Mouse (Mus musculus) hindbrain, embryonic 13.5 days (tissue): ENCODE results near the gene Tfap2e. TPM values are rescaled to one million over a fixed set of nuclear protein-coding genes. Genes with fewer than 3 reads are reported as not detected.

ENCODE experiments used
- ATAC-seq: fragments of 200-750 bp; cut with Nextera tagmentation; 2 replicates; pipeline ENCODE4 v1.8.0; 2017; ENCODE audit warnings: moderate TSS enrichment; ENCODE audit not compliant: low FRiP score
- H3K27ac ChIP-seq: fragments of 300-500 bp; sonication (generic); 2 replicates; pipeline ENCODE4 v1.5.1; 2015; ENCODE audit warnings: inconsistent platforms, mild to moderate bottlenecking, moderate library complexity
- H3K27me3 ChIP-seq: fragments of 300-500 bp; sonication (generic); 2 replicates; pipeline ENCODE4 v1.6.1; 2015; ENCODE audit warnings: mild to moderate bottlenecking, inconsistent platforms
- H3K36me3 ChIP-seq: fragments of 300-500 bp; sonication (generic); 2 replicates; pipeline ENCODE4 v1.6.1; 2015; ENCODE audit warnings: mild to moderate bottlenecking, inconsistent platforms
- H3K4me1 ChIP-seq: fragments of 300-500 bp; sonication (generic); replicated peaks from 2 replicates; pipeline ENCODE4 v1.6.1; 2015; ENCODE audit warnings: inconsistent platforms
- H3K4me2 ChIP-seq: fragments of 300-500 bp; sonication (generic); 2 replicates; pipeline ENCODE4 v1.6.1; 2015; ENCODE audit warnings: inconsistent platforms, mild to moderate bottlenecking, moderate library complexity
- H3K4me3 ChIP-seq: fragments of 300-500 bp; sonication (generic); 2 replicates; pipeline ENCODE4 v1.5.1; 2015; ENCODE audit warnings: mild to moderate bottlenecking, inconsistent platforms
- H3K9ac ChIP-seq: fragments of 300-500 bp; sonication (generic); 2 replicates; pipeline ENCODE4 v1.6.1; 2015; ENCODE audit warnings: mild to moderate bottlenecking, inconsistent platforms
- H3K9me3 ChIP-seq: fragments of 300-500 bp; sonication (generic); 2 replicates; pipeline ENCODE4 v1.6.1; 2016; ENCODE audit warnings: inconsistent platforms
- WGBS: fragments of 180-500 bp; shearing (Covaris S2); methylation state at CpG from one replicate; pipeline ENCODE4 v1.1.7; 2015; 5-methylcytosine and 5-hydroxymethylcytosine counted together
- polyA plus RNA-seq: library from polyadenylated mRNA; unstranded; fragments of >200 nt; fragmentation: Nextera tagmentation; extraction: Ambion mirVana; gene quantifications from 2 replicates; pipeline ENCODE4 v1.2.1, GENCODE M21; 2015

Gene Tfap2e
- polyA plus RNA-seq, 1 experiment from 2014 or later, result 0.38 TPM

GRCm38 (mm10) chr4:126677054-126678003, 58.7 kb downstream of the Tfap2e start, which contains the start of gene Psmb2:
TSS of gene Psmb2 (plus strand) at chr4:126677630.
- Histone ChIP-seq H3K4me2 (peak within 1 kb of the TSS; percentile 96), H3K9me3 (no peaks in the 10 kb centered on the region), H3K36me3 (no peaks in the 10 kb centered on the region), H3K27ac (peak within 1 kb of the TSS; percentile 87), H3K27me3 (peaks cover 4% of the 10 kb centered on the region; the same call in 1 of the 2 replicates), H3K9ac (peak within 1 kb of the TSS; percentile 99), H3K4me3 (peak within 1 kb of the TSS; percentile 100), H3K4me1 (peaks cover 25% of the 10 kb centered on the region)
- ATAC-seq, result peak; percentile 98
- WGBS, result 3% methylated on average over 48 of the region's 48 CpGs

GRCm38 (mm10) chr4:126667075-126667474, 69.0 kb downstream of the Tfap2e start:
- Histone ChIP-seq H3K4me1 (no peaks in the 10 kb centered on the region; the same call in 1 of the 2 replicates), H3K9me3 (no peaks in the 10 kb centered on the region), H3K27ac (no peak overlapping the region), H3K36me3 (no peaks in the 10 kb centered on the region), H3K4me2 (no peak overlapping the region), H3K9ac (no peak overlapping the region), H3K27me3 (0 out of 2 replicates have a peak, but pooled peaks cover 3% of the 10 kb centered on the region), H3K4me3 (no peak overlapping the region)
- WGBS, result 93% methylated on average over 2 of the region's 2 CpGs
- ATAC-seq, result no peak

Other genes starting within 250 kb of the Tfap2e start
- 9.9 and 10.0 TPM in 2 replicates for gene Ago4, start 202.8 kb downstream of the Tfap2e start, polyA plus RNA-seq
- 8.7 and 9.0 TPM in 2 replicates for gene Clspn, start 179.3 kb downstream of the Tfap2e start, polyA plus RNA-seq
- 7.9 and 9.2 TPM in 2 replicates for gene 5730409E04Rik, start 126.4 kb downstream of the Tfap2e start, polyA plus RNA-seq
- gene Psmb2, start 58.6 kb downstream of the Tfap2e start, polyA plus RNA-seq, result 445 and 454 TPM in 2 replicates
- gene Ncdn, start 17.2 kb upstream of the Tfap2e start, polyA plus RNA-seq, result 83.8 and 90.2 TPM in 2 replicates
- 40.0 and 40.3 TPM in 2 replicates for gene AU040320, start 17.3 kb upstream of the Tfap2e start, polyA plus RNA-seq
- gene Zmym4, start 231.9 kb upstream of the Tfap2e start, polyA plus RNA-seq, result 30.0 and 31.4 TPM in 2 replicates